Mouse (Mus musculus) stomach, postnatal 0 days (tissue): Measurements from ENCODE around the gene Meis3.

ENCODE experiments used
- CTCF ChIP-seq: IDR thresholded peaks from 2 replicates; pipeline ENCODE4 v1.5.1; 2016; ENCODE audit warnings: antibody characterized with exemption, low read depth, mild to moderate bottlenecking, moderate library complexity
- EP300 ChIP-seq: optimal IDR thresholded peaks from 2 replicates; pipeline ENCODE3; 2016; ENCODE audit warnings: antibody characterized with exemption

DNA sequence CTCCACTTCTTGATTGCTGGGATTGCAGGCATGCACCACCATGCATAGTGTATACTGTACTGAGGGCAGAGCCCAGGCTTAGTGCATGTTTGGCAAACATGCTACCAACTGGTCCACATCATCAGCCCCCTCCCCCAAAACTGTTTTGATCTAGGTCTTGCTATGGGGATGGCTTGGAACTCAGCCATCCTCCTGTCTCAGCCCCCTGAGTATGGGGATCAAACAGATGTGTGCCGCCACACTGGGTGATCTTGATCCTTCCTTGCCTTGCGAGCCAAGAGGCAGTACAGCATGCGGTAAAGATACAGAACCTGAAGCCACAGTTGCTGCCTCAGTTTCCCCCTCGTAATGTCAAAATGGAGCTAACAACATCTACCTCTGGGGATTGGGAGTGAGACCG lies 46.0 kb upstream of the Meis3 start:
- no peak for TF ChIP-seq CTCF
- no peak for TF ChIP-seq EP300
